Mouse (Mus musculus): ENCODE results near the gene Myo1a.

DNA sequence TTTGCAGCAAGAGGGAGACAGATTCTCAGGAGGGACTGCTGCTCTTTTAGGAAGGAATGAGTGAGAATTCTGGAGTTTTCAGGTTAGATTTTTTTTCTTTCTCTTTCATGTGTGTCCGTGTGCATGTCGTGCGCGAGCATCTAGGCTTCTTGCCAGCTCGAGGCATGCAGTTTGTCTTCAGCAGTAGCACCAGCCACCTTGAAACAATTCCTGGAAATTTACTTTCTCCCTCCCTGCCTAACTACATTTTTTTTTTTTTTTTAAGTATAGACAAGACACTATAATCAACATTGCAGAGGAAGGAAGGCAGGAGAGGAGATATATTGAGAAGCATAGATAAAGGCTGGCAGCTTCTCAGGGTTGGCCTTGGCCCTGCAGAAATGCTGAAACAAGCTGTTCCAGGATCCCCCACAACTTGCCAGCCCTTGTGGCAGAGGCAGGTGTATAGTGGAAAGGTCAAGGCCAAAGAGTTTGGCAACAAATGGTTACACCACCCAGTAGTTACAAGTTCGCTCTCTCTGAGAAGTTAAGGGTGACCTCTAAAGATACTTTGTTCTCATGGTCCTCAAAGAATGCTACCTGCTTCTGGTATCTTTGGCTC, 49.7 kb downstream of the Myo1a start:
- TF ChIP-seq CTCF (IDR thresholded peaks at IDR 0.05; ENCODE audit: borderline replicate concordance, insufficient read depth, low read length) (no peak), POLR2A (IDR thresholded peaks at IDR 0.05; ENCODE audit: low read depth, low read length) (no peak)

All from embryonic fibroblast, embryonic 13.5 days (primary cell).